Mouse (Mus musculus) erythroid progenitor cell, adult 5-6 weeks (primary cell): ENCODE measurements around the gene Gm5431. TPM values are rescaled to one million over a fixed set of nuclear protein-coding genes. Genes with fewer than 3 reads are reported as not detected.
"Not testable (repeated sequence)": the region's sequence is repeated elsewhere in the genome, so short reads cannot be mapped to it uniquely, and the experiment has no call there.

Experiments
- ATAC-seq: replicated peaks from 2 replicates; pipeline ENCODE4 v1.8.0; 2016; ENCODE audit warnings: moderate number of reproducible peaks, mild to moderate bottlenecking, moderate TSS enrichment, inconsistent platforms; ENCODE audit not compliant: poor library complexity, low FRiP score, severe bottlenecking
- total RNA-seq, 2 experiments: library from RNA; stranded (forward) in 1 of 2; stranded (reverse) in 1 of 2; fragments of 150-400 nt in 1 of 2; fragments of 186-747, 209-891 nt in 1 of 2; gene quantifications; 2 replicates each; pipeline versions ENCODE4 v1.2.3 to v1.2.4; 2015 to 2017; ENCODE audit warnings: low replicate concordance in 2 of 2

The Gm5431 gene
- total RNA-seq (2015; ENCODE audit: low replicate concordance) (0.72 and 1.7 TPM in 2 replicates), total RNA-seq (2017; ENCODE audit: low replicate concordance) (0.64 and 1.5 TPM in 2 replicates)

DNA sequence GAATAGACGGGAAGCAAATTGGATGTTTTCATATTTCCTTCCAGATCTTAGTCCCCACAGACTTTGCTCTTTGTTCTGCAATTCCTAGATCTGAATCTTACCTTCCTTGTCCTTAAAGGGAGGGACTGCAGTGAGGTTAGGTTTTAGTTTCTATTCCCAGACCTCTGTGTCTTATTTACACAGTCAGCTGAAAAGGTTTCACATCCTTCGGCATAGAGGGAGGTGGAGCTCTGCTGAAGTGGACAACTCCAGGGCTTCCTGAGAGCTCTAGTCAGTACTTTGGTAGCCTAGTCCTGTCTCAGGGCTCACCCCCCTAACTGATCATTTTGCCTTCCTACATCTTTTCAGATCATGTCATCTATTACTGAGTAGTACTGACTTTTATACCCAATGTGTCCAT, at the start of gene Gm5431:
Gm5431 (minus strand) TSS at position 194 of the 400 bp plus-strand sequence.
- ATAC-seq = no peak

GRCm38 (mm10) chr11:48946090-48946489, 44.1 kb upstream of the Gm5431 start, which contains the start of gene Psme2b:
Psme2b (minus strand) TSS chr11:48946190.
- not testable (repeated sequence) for ATAC-seq

DNA sequence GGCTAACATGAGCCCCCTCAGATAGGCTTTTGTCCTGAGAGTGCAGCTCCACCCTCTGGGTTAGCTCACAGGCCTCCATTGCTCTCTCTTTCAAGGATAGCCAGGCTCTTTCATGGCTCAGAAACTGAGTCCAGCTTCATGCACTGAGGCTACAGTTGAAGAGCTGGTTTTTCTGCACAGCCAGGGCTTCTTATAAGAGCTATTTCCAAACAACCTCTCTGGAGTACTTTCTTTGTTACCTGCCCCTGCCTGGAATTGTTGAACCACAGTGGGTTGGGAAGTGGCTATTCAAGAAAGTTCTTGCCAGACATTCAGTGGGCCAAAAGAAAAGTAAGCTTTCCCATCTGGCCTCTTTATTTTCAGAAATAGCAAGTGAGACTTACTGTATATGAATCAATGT, 37.3 kb upstream of the Gm5431 start:
- ATAC-seq = not testable (repeated sequence)

GRCm38 (mm10) chr11:48935291-48935690, 33.3 kb upstream of the Gm5431 start:
- ATAC-seq = not testable (repeated sequence)

DNA sequence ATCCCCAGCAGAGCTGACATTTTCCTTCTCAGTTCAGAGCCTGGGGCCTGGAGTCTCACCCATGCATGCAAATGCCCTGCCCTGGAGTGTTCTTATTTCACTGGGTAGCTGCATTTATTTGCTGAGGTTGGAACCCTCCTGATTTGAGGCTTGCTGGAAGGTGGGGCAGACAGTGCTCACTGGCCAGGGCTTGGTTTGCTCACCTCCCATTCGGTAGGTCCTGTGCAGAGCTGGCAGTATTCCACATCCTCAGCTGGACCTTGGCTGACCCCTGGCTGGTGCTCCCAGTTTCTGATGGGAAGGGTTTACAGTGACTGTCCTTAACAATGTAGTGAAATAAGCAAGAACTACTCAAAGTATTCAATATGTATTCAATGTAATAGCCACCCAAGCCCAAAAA, 31.9 kb upstream of the Gm5431 start:
- ATAC-seq = not testable (repeated sequence)

DNA sequence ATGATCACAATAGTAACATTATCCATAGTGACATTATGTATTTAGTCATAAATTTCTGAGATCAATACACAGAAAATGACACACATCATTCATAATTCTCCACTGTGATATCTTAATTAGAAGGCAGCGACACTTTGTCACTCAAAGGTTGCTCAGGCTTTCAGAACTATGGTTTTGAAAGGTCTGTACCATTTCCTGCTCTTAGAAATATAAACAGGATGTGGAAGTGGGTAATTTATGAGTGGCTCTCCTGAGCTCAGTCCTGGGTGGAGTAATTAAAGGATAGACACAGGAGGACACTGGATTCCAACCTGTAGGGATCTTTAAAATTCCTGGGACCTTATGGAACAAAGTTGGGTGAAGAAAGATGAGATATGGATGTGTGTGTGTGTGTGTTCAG, 31.4 kb upstream of the Gm5431 start:
- not testable (repeated sequence) for ATAC-seq

DNA sequence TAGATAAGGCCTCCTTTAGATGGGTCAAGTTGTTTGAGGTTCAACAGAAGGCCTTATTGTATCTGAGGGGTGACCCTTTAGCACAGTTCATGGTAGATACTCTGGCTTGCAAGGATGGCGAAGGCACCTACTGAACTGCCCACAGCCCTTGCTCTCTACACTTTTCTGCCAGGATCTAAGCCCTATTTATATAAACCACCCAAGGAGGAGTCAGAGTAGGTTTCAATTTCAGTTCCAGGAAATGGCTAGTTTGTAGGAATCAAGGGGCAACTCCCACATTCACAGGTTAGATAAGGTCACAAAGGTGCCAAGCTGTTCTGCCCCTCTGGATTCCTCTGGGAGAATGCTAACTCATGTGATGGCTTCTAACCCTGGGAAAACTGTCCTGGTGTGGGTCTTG, 26.1 kb upstream of the Gm5431 start:
- not testable (repeated sequence) for ATAC-seq

DNA sequence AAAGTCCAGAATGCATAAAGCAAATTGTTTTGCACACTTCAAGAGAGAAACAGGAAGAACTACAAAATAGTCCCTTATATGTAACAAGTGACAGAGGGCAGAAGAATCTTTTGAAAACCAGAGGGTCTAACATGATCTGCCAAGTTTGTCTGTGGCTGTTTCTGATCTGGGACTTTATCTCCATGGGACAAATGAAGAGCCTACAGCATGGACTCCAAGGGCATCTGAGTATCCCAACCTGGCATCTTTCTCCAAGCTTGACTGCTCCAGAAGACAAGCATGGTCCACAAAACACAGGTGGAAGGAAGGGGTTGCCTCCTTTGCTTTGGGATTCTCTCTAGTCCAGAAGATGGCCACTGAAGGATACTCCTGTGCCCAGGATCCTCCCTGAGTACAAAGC, 24.4 kb upstream of the Gm5431 start:
- peak; percentile 82 for ATAC-seq

DNA sequence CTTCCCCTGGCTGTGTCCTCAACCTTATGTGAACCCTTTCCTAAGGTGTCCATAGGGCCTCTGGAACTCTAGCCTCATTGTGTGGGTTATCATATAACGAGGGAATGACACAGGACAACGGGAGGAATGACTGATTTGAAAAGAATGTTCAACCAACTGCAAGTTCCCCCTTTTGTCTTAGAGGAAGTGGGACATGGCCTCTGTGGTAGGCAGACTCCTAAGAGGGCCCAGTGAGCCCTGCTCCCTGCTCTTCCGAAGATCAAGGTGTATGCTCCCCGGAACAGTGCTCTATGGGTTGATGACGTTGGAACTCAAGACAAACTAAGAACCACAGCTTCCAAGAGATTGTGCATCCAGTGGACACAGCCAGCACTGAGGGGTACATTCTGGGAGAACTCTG, 21.8 kb upstream of the Gm5431 start:
- ATAC-seq = not testable (repeated sequence)

DNA sequence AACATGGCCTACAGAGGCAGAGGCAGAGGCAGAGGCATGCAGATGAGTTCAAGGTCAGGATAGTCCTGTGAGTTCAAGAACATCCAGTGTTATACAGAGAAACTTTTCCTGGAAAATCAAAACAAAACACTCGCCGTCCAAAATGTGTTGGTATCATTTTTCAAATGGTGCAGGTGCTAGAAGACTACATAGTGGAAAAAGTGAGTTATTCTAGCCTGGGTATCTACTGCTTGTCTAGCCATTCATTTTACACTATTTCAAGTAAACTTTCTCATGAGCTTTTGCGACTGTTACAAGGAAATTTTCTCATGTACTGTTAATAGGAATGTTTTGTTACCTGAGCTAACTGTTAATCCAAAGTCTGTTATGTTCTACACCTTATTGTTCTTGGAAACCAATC, 16.4 kb upstream of the Gm5431 start:
- ATAC-seq = no peak

- ATAC-seq = no peak
Measured at GRCm38 (mm10) chr11:48913611-48914010, 11.6 kb upstream of the Gm5431 start.

DNA sequence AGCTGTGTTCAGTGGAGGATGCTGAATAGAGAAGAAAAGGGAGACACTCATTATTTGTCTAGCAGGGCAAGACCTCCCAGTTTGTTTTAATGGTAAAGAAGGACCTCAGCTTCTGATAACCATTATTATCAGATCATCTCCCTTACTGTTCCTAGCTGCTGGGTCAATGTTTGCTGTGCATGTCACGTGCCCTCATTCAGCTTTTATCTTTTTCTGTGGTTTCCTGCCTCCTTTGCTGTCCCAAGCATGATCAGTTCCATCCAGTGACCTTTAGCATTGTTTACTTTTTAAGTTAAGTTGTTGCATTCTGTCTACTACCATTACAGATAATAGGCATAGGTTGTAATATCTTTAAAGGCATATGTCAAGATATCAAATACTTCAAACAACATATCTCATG, 6.4 kb upstream of the Gm5431 start:
- ATAC-seq = no peak

DNA sequence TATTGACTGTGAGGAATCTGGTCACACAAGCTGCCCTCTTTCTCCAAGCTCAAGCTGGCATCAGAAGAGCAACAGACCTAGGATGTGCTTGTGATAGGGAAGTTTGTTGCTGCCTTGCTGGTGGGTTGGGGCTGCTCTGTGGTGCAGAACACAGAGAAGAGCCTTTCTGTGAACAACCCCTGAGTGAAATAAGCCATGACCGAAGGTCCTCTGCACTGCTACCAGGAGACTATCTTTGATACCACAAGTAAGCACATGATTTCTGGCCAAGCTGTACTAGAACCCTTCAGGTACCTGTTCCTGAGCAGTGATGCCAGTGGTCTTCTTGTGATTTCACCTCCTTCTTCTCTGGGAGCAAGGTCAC, 465 bp downstream of the Gm5431 start:
- not testable (repeated sequence) for ATAC-seq

DNA sequence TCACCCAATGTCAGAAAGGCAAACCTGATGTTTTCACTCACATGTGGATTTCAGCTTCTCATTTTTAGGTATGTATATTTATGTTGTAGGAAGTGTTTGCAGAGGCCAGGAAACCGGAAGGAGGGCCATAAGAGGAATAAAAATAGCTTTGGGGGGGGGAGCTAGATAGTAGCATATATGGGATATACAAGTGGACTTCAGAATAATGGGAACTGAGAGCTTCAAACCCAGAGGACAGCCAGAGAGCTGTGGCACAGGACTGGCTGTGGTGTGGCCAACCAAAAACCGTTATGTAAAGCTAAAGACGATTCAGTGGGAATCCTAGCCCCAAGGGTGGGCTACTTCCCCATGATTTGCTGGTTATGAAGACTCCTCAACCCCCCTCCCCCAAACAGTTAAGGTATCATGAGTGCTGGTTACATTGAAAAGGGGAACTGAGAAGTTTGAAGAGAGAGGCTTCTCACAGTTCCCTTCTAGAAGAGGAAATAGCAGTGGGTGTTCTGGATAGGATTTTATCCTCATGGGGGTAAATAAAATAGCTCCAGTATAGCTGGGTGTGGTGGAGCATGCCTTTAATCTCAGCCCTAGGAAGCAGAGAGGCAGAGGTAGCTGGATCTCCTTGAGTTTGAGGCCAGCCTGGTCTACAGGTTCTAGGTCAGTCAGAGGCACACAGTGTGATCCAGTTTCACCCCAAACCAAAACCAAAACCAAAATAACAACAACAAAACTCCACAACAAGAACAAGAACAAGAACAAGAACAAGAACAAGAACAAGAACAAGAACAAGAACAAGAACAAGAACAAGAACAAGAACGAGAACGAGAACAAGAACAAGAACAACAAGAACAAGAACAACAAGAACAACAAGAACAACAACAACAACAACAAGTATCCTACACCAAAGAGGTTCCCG, 1.1 kb downstream of the Gm5431 start:
- ATAC-seq = not testable (repeated sequence)

GRCm38 (mm10) chr11:48898812-48899431, 3.1 kb downstream of the Gm5431 start:
- no peak for ATAC-seq

GRCm38 (mm10) chr11:48876680-48877079, 25.3 kb downstream of the Gm5431 start:
- no peak for ATAC-seq

DNA sequence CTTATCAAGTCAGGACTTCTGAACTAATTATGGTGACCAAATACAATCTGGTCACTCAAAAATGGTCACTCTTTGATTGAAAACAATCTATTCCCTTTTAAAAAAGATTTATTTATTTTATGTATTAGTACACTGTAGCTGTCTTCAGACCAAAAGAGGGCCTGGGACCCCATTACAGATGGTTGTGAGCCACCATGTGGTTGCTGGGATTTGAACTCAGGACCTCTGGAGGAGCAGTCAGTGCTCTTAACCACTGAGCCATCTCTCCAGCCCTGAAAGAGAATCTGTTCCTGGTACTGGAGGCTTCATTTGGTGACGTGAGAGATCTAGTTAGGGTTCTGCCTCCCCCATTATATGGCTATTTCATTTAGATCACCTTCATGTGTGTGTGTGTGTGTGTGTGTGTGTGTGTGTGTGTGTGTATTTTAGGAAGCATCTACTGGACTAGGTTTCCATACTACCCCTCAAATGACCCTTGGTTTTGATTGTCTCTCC, 26.6 kb downstream of the Gm5431 start:
- ATAC-seq = not testable (repeated sequence)

DNA sequence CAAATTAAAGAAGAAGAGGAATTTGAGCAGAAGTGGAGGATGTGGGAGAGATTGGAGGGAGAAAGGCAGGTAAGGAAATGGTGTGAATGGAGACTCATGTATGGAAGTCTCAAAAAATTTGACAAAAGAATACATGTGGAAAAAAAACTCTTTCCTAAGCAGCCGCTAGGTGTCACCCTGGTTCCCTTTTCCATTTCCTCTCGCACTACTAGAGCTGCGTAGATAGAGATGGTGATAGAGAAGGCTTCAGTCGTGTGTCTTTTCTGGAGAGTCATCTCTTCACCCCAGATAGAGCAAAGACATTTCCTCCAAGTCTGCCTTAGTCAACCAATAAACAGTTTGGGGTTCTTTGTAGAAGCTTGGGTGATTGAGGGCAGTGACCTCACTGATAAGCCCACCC, 27.5 kb downstream of the Gm5431 start:
- ATAC-seq = peak; percentile 33; the same call in 1 of the 2 replicates

GRCm38 (mm10) chr11:48873591-48874290, 28.3 kb downstream of the Gm5431 start:
- ATAC-seq = peak; percentile 68

DNA sequence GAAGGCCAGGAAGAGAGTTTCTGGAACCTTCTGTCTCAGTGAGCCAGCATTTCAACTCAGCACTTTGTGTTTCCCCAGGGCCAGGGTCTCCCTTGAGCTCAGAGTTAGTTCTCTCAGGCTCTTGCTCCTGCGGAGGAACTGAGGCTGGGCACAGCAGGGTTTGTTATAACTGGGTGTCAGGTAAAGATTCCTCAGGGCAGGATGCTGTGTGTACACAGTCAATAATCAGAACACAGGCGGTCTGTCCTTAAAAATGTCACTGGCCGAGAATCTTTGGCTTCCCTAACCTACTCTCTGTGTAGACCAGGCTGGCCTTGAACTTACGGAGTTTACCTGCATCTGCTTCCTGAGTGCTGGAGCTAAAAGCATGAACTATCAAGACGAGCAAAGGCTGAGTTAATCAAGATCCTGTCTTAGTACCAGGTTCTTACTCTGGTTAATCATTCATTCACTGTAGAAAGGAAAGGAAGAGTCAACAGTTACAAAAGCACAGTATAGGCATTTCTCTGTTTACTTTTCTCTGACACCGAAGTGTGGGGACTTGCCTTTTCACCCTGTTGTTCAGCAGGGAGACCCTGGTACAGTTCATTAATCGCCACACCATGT, 29.2 kb downstream of the Gm5431 start:
- ATAC-seq = no peak
